Mouse (Mus musculus): ENCODE measurements around the gene Rbpj. TPM values are rescaled to one million over a fixed set of nuclear protein-coding genes. Genes with fewer than 3 reads are reported as not detected.

The Rbpj gene
- 5.2 and 6.5 TPM in 2 replicates for polyA plus RNA-seq (2012; rRNA removed)
- 7.0 and 9.0 TPM in 2 replicates for polyA plus RNA-seq (2014; fragmentation: Nextera tagmentation; extraction: Ambion mirVana)

GRCm38 (mm10) chr5:53465883-53466282 is at the start of gene Rbpj:
Gene Rbpj, plus strand, starts transcription at chr5:53466152.
- H3K4me2 ChIP-seq (ENCODE audit: low read depth), result no peak within 1 kb of the TSS
- H3K4me1 ChIP-seq (replicated peaks; ENCODE audit: control insufficient read depth in 2 of 2, insufficient read depth in 2 of 2, low read length in 1 of 2), result peaks cover 0 to 3% of the 10 kb centered on the region in 2 experiments; a peak in 1 of 4 replicates
- no peak for TF ChIP-seq CTCF (IDR thresholded peaks at IDR 0.05; ENCODE audit: low read depth)
- TF ChIP-seq EP300 (IDR thresholded peaks at IDR 0.05; ENCODE audit: low read depth), result no peak
- DNase-seq (ENCODE audit: low read depth in 3 of 3, low spot score in 3 of 3), result no peak
- no peaks in the 10 kb centered on the region for H3K27me3 ChIP-seq (ENCODE audit: control insufficient read depth, insufficient read depth, low read length)
- WGBS (ENCODE audit: insufficient replicate concordance), result 65% methylated on average over 9 of the region's 9 CpGs
- ATAC-seq (ENCODE audit: insufficient read depth), result no peak
- no peak within 1 kb of the TSS for H3K27ac ChIP-seq
- H3K9me3 ChIP-seq (ENCODE audit: control insufficient read depth, low read length), result no peaks in the 10 kb centered on the region
- H3K9ac ChIP-seq (replicated peaks), result no peak within 1 kb of the TSS
- H3K4me3 ChIP-seq (ENCODE audit: insufficient read depth in 1 of 2, low read depth in 2 of 2, low read length in 2 of 2), result no peak within 1 kb of the TSS
- H3K36me3 ChIP-seq (replicated peaks; ENCODE audit: control insufficient read depth, insufficient read depth, low read depth), result no peaks in the 10 kb centered on the region

GRCm38 (mm10) chr5:53420777-53421176 is 45.2 kb upstream of the Rbpj start:
- no peak for ATAC-seq (ENCODE audit: insufficient read depth)
- Histone ChIP-seq H3K4me1 (replicated peaks; ENCODE audit: control insufficient read depth in 2 of 2, insufficient read depth in 2 of 2, low read length in 1 of 2) (no peaks in the 10 kb centered on the region; a peak in 2 of 4 replicates), H3K9me3 (ENCODE audit: control insufficient read depth, low read length) (no peaks in the 10 kb centered on the region), H3K36me3 (replicated peaks; ENCODE audit: control insufficient read depth, insufficient read depth, low read depth) (no peaks in the 10 kb centered on the region), H3K4me2 (ENCODE audit: low read depth) (no peak overlapping the region), H3K9ac (replicated peaks) (no peak overlapping the region), H3K27ac (no peak overlapping the region), H3K4me3 (ENCODE audit: insufficient read depth in 1 of 2, low read depth in 2 of 2, low read length in 2 of 2) (no peak overlapping the region), H3K27me3 (ENCODE audit: control insufficient read depth, insufficient read depth, low read length) (no peaks in the 10 kb centered on the region)
- WGBS (ENCODE audit: insufficient replicate concordance), result 12% methylated on average over 1 of the region's 1 CpGs
- TF ChIP-seq EP300 (IDR thresholded peaks at IDR 0.05; ENCODE audit: low read depth) (no peak), CTCF (IDR thresholded peaks at IDR 0.05; ENCODE audit: low read depth) (no peak)
- no peak for DNase-seq (ENCODE audit: low read depth in 3 of 3, low spot score in 3 of 3)

DNA sequence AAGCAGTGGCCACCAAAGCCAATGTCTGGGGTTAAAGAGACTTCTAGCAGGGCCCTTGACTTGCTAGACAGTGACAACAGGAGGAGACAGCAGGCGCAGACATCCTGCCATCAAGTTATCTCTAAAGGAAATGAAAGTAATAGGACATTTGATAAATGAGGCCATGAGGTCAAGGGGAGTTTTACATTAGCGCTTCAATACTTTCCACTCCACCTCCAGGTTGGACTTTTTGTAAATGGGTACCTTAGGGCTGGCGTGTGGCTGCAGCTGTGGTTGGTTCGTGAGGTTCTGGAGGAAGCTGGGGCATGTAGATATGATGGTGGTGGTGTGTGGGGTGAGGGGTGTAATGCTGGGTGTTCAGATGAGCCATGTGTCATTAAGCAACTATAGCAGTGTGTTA is 44.7 kb upstream of the Rbpj start:
- Histone ChIP-seq H3K27ac (no peak overlapping the region), H3K4me3 (ENCODE audit: insufficient read depth in 1 of 2, low read depth in 2 of 2, low read length in 2 of 2) (no peak overlapping the region), H3K9ac (replicated peaks) (no peak overlapping the region), H3K36me3 (replicated peaks; ENCODE audit: control insufficient read depth, insufficient read depth, low read depth) (no peaks in the 10 kb centered on the region), H3K4me1 (replicated peaks; ENCODE audit: control insufficient read depth in 2 of 2, insufficient read depth in 2 of 2, low read length in 1 of 2) (no peaks in the 10 kb centered on the region; a peak in 2 of 4 replicates), H3K9me3 (ENCODE audit: control insufficient read depth, low read length) (no peaks in the 10 kb centered on the region), H3K4me2 (ENCODE audit: low read depth) (no peak overlapping the region), H3K27me3 (ENCODE audit: control insufficient read depth, insufficient read depth, low read length) (no peaks in the 10 kb centered on the region)
- 13% methylated on average over 4 of the region's 4 CpGs for WGBS (ENCODE audit: insufficient replicate concordance)
- ATAC-seq (ENCODE audit: insufficient read depth) (no peak), DNase-seq (ENCODE audit: low read depth in 3 of 3, low spot score in 3 of 3) (no peak)
- no peak for TF ChIP-seq CTCF (IDR thresholded peaks at IDR 0.05; ENCODE audit: low read depth)
- no peak for TF ChIP-seq EP300 (IDR thresholded peaks at IDR 0.05; ENCODE audit: low read depth)

- ATAC-seq (ENCODE audit: insufficient read depth) (no peak), DNase-seq (ENCODE audit: low read depth in 3 of 3, low spot score in 3 of 3) (no peak)
- Histone ChIP-seq H3K4me3 (ENCODE audit: insufficient read depth in 1 of 2, low read depth in 2 of 2, low read length in 2 of 2) (no peak overlapping the region), H3K4me2 (ENCODE audit: low read depth) (no peak overlapping the region), H3K9me3 (ENCODE audit: control insufficient read depth, low read length) (no peaks in the 10 kb centered on the region), H3K36me3 (replicated peaks; ENCODE audit: control insufficient read depth, insufficient read depth, low read depth) (no peaks in the 10 kb centered on the region), H3K27ac (no peak overlapping the region), H3K4me1 (replicated peaks; ENCODE audit: control insufficient read depth in 2 of 2, insufficient read depth in 2 of 2, low read length in 1 of 2) (no peaks in the 10 kb centered on the region), H3K27me3 (ENCODE audit: control insufficient read depth, insufficient read depth, low read length) (no peaks in the 10 kb centered on the region), H3K9ac (replicated peaks) (no peak overlapping the region)
- WGBS (ENCODE audit: insufficient replicate concordance), result 63% methylated on average over 4 of the region's 4 CpGs
- TF ChIP-seq CTCF (IDR thresholded peaks at IDR 0.05; ENCODE audit: low read depth) (no peak), EP300 (IDR thresholded peaks at IDR 0.05; ENCODE audit: low read depth) (no peak)
Measured at GRCm38 (mm10) chr5:53427411-53427810, 38.5 kb upstream of the Rbpj start.

DNA sequence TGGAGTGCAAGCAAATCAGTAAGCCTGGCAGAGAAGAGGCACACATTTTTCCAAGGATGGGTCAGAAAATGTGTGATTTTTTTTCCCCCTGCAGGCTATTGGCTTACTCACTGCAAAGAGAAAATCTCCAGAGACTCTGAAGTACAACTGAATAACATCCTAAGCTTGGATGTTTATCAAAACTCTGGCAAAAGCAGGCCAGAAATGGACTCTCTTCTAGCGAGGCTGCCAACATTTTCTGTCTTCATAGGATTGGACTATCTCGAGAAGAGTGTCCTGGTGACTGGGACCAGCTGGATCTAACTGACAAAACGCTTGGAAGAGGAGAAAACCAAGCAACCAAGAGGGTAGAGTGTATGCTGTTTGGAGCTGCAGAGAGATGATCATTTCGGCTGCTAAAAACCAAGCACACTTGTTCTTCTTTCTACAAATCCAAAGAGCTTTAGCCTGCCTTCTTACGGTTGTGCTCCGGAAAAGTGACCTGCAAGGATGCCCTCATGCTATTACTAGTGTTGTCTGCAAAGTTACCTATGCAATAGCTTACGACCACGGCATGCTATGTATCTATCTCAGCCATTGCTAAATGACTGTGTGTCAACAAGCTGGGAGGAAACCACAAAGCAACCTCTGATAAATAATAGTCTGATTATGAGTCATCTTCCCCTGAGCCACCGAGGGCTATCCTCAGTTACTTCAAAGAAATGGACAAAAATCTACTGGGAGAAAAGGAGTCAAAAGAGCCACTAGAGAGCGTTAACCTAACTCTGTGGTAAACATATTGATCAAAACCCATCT is 36.1 kb upstream of the Rbpj start:
- no peaks in the 10 kb centered on the region for H3K27me3 ChIP-seq (ENCODE audit: control insufficient read depth, insufficient read depth, low read length)
- no peak overlapping the region for H3K4me3 ChIP-seq (ENCODE audit: insufficient read depth in 1 of 2, low read depth in 2 of 2, low read length in 2 of 2)
- H3K4me2 ChIP-seq (ENCODE audit: low read depth), result no peak overlapping the region

More for the DNA sequence above, 36.1 kb upstream of the Rbpj start:
- no peak for TF ChIP-seq EP300 (IDR thresholded peaks at IDR 0.05; ENCODE audit: low read depth)
- no peak for TF ChIP-seq CTCF (IDR thresholded peaks at IDR 0.05; ENCODE audit: low read depth)
- ATAC-seq (ENCODE audit: insufficient read depth) (no peak), DNase-seq (ENCODE audit: low read depth in 3 of 3, low spot score in 3 of 3) (no peak)
- no peak overlapping the region for H3K27ac ChIP-seq
- H3K9me3 ChIP-seq (ENCODE audit: control insufficient read depth, low read length), result no peaks in the 10 kb centered on the region
- WGBS (ENCODE audit: insufficient replicate concordance), result 37% methylated on average over 10 of the region's 10 CpGs
- no peaks in the 10 kb centered on the region for H3K36me3 ChIP-seq (replicated peaks; ENCODE audit: control insufficient read depth, insufficient read depth, low read depth)
- H3K9ac ChIP-seq (replicated peaks), result no peak overlapping the region
- no peaks in the 10 kb centered on the region for H3K4me1 ChIP-seq (replicated peaks; ENCODE audit: control insufficient read depth in 2 of 2, insufficient read depth in 2 of 2, low read length in 1 of 2)
